Mouse (Mus musculus) midbrain, embryonic 11.5 days (tissue): Measurements from ENCODE around the gene Cbwd1. TPM values are rescaled to one million over a fixed set of nuclear protein-coding genes. Genes with fewer than 3 reads are reported as not detected.

Experiments used
- ATAC-seq: fragments of 200-750 bp; cut with Nextera tagmentation; 2 replicates; pipeline ENCODE4 v1.8.0; 2017; ENCODE audit warnings: moderate TSS enrichment, moderate library complexity; ENCODE audit not compliant: low FRiP score
- DNase-seq: peaks from one replicate; pipeline ENCODE4 v3.0.0; 2015; ENCODE audit warnings: low spot score; ENCODE audit errors: missing footprints
- H3K27ac ChIP-seq: fragments of 300-500 bp; sonication (generic); 2 replicates; pipeline ENCODE4 v1.5.1; 2014; ENCODE audit warnings: low read depth, low read length
- H3K27me3 ChIP-seq: fragments of 300-500 bp; sonication (generic); 2 replicates; pipeline ENCODE4 v1.6.1; 2014; ENCODE audit warnings: mild to moderate bottlenecking, low read length, moderate library complexity, mixed read lengths; ENCODE audit not compliant: control insufficient read depth, insufficient read depth
- H3K36me3 ChIP-seq: fragments of 300-500 bp; sonication (generic); 2 replicates; pipeline ENCODE4 v1.6.1; 2014; ENCODE audit warnings: mild to moderate bottlenecking, low read length, moderate library complexity, mixed read lengths; ENCODE audit not compliant: control insufficient read depth, insufficient read depth
- H3K4me1 ChIP-seq: fragments of 300-500 bp; sonication (generic); 2 replicates; pipeline ENCODE4 v1.6.1; 2014; ENCODE audit warnings: low read length; ENCODE audit not compliant: control insufficient read depth, insufficient read depth
- H3K4me2 ChIP-seq: fragments of 300-500 bp; sonication (generic); 2 replicates; pipeline ENCODE4 v1.6.1; 2014; ENCODE audit warnings: mild to moderate bottlenecking, moderate library complexity
- H3K4me3 ChIP-seq: fragments of 300-500 bp; sonication (generic); 2 replicates; pipeline ENCODE4 v1.5.1; 2014; ENCODE audit warnings: low read depth, low read length
- H3K9ac ChIP-seq: fragments of 300-500 bp; sonication (generic); 2 replicates; pipeline ENCODE4 v1.6.1; 2014; ENCODE audit warnings: low read length
- H3K9me3 ChIP-seq: fragments of 300-500 bp; sonication (generic); 2 replicates; pipeline ENCODE4 v1.6.1; 2016; ENCODE audit warnings: low read length; ENCODE audit not compliant: control insufficient read depth
- WGBS: fragments of 180-500 bp; shearing (Covaris S2); extraction: QIAGEN DNeasy Blood & Tissue Kit; methylation state at CpG from one replicate; pipeline ENCODE4 v1.1.7; 2014; 5-methylcytosine and 5-hydroxymethylcytosine counted together
- polyA plus RNA-seq: library from polyadenylated mRNA; unstranded; fragments of >200 nt; fragmentation: Nextera tagmentation; extraction: Ambion mirVana; gene quantifications from 2 replicates; pipeline ENCODE4 v1.2.1, GENCODE M21; 2014

Cbwd1 gene
- 22.9 and 25.3 TPM in 2 replicates for polyA plus RNA-seq

DNA sequence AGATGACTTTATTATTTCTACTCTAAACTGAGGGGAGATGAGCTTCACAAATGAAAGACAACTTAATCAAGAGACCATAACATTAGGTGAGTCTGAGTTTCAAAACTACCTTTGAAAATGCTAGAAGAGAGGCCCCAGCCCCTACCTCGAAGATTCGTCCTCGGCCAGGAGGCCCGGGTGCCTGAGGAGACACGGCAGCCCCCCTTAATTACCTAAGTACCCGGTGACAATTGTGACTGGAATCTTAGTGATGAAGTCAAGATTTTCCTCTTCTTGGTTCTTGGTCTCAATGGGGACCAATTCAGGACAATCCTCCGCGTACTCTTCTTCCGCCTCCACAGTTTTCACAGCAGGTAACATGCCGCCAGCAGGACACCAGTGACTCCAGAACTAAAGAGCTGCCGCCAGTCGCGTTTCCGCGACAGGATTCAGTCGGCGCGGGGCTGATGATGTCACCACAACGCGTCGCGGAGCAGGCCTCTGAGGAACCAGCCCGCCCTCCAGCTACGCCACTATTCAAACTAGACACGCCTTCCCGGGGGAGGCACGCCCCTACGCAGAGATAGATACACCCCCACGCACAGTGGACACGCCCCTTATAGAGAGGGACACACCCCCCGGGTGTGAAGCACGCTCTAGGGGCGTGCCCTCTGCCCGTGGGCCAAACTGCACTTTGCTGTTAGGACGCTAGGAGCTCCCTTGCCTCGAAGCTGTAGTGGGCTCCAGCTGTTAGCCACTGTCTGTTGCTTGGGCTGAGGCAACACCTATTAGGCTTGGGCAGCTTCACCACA, at the start of gene Cbwd1:
Gene Cbwd1 (minus strand): TSS at position 439 of the 791 bp plus-strand sequence.
- H3K9ac ChIP-seq: peak within 1 kb of the TSS; percentile 72
- no peaks in the 10 kb centered on the region for H3K27me3 ChIP-seq
- no peak within 1 kb of the TSS for H3K27ac ChIP-seq
- WGBS: under 1% methylated on average over 36 of the region's 36 CpGs
- peaks cover 6% of the 10 kb centered on the region for H3K4me1 ChIP-seq
- H3K36me3 ChIP-seq: 0 out of 2 replicates have a peak, but pooled peaks cover under 1% of the 10 kb centered on the region
- H3K4me3 ChIP-seq: peak within 1 kb of the TSS; percentile 77
- ATAC-seq (peak; percentile 100), DNase-seq (peak; percentile 100)
- peak within 1 kb of the TSS; percentile 63 for H3K4me2 ChIP-seq
- H3K9me3 ChIP-seq: no peaks in the 10 kb centered on the region

DNA sequence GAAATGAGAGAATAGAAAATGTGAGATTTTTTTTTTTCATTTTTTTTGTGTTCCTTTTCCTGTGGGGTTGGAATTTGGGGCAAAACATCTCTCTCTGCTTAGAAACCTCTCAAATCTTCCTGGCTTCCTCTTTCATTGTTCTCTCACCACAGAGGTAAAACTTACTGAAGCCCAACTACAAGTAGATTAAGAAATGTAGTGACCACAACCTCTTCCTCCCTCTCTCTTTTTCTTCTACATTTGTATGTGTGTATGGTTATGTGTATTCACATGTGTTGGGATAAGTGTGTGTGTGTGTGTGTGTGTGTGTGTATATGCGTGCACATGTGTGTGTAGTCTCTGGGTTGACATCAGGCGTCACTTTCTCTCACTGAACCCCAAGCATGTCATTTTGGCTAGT, 47.1 kb upstream of the Cbwd1 start:
- Histone ChIP-seq H3K36me3 (no peaks in the 10 kb centered on the region), H3K27ac (no peak overlapping the region), H3K4me3 (no peak overlapping the region), H3K27me3 (no peaks in the 10 kb centered on the region), H3K9ac (no peak overlapping the region), H3K4me2 (no peak overlapping the region), H3K9me3 (no peaks in the 10 kb centered on the region), H3K4me1 (no peaks in the 10 kb centered on the region)
- WGBS: 89% methylated on average over 2 of the region's 2 CpGs
- no peak for ATAC-seq
- DNase-seq: no peak

DNA sequence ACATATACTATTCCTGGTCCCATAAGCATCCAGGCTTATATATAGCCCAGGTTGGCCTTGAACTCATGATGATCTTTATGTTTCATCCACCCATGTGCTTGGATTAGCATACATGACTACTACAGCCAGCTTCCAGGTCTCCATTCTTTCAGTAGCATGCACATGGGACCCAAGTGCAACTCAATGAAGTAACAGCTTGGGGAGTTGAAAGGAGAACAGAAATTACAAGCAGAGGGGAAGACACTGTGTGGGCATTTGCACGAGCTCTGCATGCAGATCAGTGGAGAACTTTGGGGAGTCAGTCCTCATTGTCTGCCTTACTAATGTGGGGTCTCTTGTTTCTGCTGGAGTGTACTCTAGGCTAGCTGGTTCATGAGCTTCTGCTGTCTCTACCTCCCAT, 45.3 kb upstream of the Cbwd1 start:
- Histone ChIP-seq H3K27me3 (peaks cover under 1% of the 10 kb centered on the region), H3K9ac (no peak overlapping the region), H3K9me3 (no peaks in the 10 kb centered on the region), H3K4me2 (no peak overlapping the region), H3K27ac (no peak overlapping the region), H3K4me3 (no peak overlapping the region), H3K4me1 (no peaks in the 10 kb centered on the region), H3K36me3 (no peaks in the 10 kb centered on the region)
- DNase-seq: no peak
- whole genome bisulfite sequencing: 79% methylated on average over 1 of the region's 1 CpGs
- ATAC-seq: no peak

DNA sequence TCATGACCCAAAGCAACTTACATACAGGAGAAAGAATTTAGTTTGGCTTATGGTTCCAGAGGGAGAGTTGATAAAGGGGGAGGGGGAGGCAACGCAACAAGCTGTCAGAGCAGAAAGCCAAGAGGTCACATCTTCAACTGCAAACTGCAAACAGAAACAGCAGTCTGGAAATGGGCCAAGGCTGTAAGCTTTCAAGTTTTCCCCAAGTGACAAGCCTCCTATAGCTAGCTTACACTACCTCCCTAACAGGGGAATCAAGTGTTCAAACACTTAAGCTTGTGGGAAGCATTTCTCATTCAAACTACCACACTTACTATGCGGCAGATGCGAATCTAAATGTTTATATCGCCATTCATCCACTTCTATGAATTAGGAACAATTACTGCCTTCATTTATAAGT, 42.4 kb upstream of the Cbwd1 start:
- 75% methylated on average over 4 of the region's 4 CpGs for WGBS

DNA sequence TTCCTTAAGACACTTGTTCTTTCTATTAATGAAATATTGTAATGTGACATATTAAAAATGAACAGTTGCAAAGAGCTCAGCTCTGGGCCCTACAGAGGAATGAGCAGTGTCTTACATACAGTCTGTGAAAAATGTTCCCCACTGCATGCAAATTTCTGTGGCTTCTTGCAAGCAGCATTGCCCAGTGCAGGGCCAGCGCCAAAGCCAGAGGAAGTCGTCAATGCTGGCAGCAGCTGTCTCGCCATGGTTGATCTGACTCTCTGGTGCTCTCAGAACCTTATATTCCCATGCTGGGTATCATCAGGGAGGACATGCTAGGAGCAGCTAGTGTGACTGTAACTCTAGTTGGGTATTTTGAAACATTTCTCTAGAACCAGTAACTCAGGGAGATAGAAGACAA, 41.4 kb upstream of the Cbwd1 start:
- no peaks in the 10 kb centered on the region for H3K9me3 ChIP-seq
- no peak overlapping the region for H3K4me3 ChIP-seq
- WGBS: 81% methylated on average over 3 of the region's 3 CpGs
- ATAC-seq: no peak
- no peak for DNase-seq
- H3K4me2 ChIP-seq: no peak overlapping the region
- H3K9ac ChIP-seq: no peak overlapping the region
- no peak overlapping the region for H3K27ac ChIP-seq
- no peaks in the 10 kb centered on the region for H3K36me3 ChIP-seq
- peaks cover 36% of the 10 kb centered on the region for H3K27me3 ChIP-seq
- H3K4me1 ChIP-seq: no peaks in the 10 kb centered on the region

More for the DNA sequence above, 42.4 kb upstream of the Cbwd1 start:
- DNase-seq (no peak), ATAC-seq (no peak)
- no peak overlapping the region for H3K9ac ChIP-seq
- no peak overlapping the region for H3K27ac ChIP-seq
- H3K9me3 ChIP-seq: no peaks in the 10 kb centered on the region
- H3K36me3 ChIP-seq: no peaks in the 10 kb centered on the region
- peaks cover 28% of the 10 kb centered on the region for H3K27me3 ChIP-seq
- no peak overlapping the region for H3K4me2 ChIP-seq
- H3K4me1 ChIP-seq: no peaks in the 10 kb centered on the region
- no peak overlapping the region for H3K4me3 ChIP-seq

DNA sequence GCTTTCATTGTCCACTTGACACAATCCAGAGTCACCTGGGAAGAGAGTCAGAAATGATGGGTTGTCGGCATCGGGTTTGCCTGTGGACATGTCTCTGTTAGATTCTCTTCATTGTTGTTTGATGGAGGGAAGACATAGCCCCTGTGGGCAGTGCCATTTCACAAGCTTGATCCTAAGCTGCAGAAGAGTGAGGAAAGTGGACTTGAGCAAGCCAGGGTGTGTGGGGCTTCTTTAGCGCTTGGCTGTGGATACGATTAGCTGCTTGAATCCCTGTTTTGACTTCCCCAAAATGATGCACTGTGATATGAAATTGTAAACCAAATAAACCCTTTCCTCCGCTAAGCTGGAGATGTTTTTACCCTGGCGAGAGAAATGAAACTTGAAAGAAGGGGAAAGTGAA, 40.6 kb upstream of the Cbwd1 start:
- Histone ChIP-seq H3K9ac (no peak overlapping the region), H3K27ac (no peak overlapping the region), H3K4me3 (no peak overlapping the region), H3K4me2 (no peak overlapping the region), H3K4me1 (no peaks in the 10 kb centered on the region), H3K9me3 (no peaks in the 10 kb centered on the region), H3K27me3 (peaks cover 36% of the 10 kb centered on the region), H3K36me3 (no peaks in the 10 kb centered on the region)
- DNase-seq (no peak), ATAC-seq (no peak)
- WGBS: 91% methylated on average over 6 of the region's 6 CpGs

DNA sequence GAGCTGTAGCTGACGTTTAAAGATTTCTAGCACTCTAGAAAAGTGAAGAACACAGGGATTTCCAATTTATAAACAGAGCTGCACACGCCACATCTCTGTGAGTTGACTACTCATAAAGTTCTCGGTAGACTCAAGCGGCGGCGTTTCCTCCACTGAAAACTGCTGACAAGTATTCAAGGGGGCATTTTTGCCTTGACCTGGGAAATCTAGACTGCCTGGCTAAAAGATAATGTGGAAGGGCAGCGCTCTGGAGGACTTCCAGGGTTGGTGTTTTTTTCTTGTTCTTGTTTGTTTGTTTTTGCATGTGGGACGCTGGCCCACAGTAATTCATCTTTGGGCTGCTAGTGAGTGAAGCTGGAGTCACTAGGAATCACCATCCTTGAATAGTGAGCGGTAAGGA, 38.7 kb upstream of the Cbwd1 start:
- Histone ChIP-seq H3K36me3 (no peaks in the 10 kb centered on the region), H3K27me3 (peaks cover 40% of the 10 kb centered on the region), H3K4me3 (peak overlapping the region; percentile 67; the same call in 1 of the 2 replicates), H3K27ac (no peak overlapping the region), H3K9ac (no peak overlapping the region), H3K4me2 (peak overlapping the region; percentile 97), H3K9me3 (no peaks in the 10 kb centered on the region), H3K4me1 (no peaks in the 10 kb centered on the region)
- 39% methylated on average over 9 of the region's 9 CpGs for WGBS
- DNase-seq (no peak), ATAC-seq (no peak)

DNA sequence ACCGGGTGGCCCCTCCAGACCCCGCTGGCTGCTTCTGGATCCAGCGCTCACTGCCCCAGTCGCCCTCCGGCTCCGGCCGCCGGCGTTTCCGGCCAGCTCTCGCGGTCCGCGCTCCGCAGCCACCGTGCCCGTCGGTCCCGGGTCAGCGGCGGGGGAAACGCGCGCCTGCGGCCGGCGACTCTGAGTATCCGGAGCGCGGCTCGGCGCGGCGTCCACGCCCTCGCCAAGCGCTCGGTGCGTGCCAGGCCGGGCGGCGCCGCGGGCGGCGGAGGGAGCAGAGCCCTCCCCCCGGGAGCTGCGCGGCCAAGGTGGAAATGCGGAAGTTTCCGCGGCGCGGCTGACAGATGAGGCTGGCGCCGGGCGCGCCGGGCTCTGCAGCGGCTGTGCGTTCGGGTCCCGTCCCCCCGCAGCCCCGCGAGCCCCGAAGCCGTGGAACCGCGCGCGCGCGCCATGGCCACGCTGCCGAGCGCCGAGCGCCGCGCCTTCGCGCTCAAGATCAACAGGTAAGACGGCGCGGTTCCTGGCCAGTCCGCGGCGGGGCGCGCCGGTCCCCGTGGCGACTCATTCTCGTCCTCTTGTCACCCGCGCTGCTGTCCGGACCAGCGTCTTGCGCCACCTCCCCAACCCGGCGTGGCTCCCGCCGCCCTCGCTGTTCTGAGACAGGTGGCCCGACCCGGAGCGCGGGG, 37.9 kb upstream of the Cbwd1 start, which contains the start of gene Dock8:
Gene Dock8 (plus strand): TSS at position 334 of the 686 bp plus-strand sequence.
- Histone ChIP-seq H3K4me2 (peak within 1 kb of the TSS; percentile 97), H3K27ac (no peak within 1 kb of the TSS), H3K4me1 (no peaks in the 10 kb centered on the region), H3K9me3 (no peaks in the 10 kb centered on the region), H3K4me3 (peak within 1 kb of the TSS; percentile 67), H3K36me3 (no peaks in the 10 kb centered on the region), H3K9ac (peak within 1 kb of the TSS; percentile 39; the same call in 1 of the 2 replicates), H3K27me3 (peaks cover 40% of the 10 kb centered on the region)
- ATAC-seq: peak; percentile 59
- under 1% methylated on average over 106 of the region's 109 CpGs for WGBS
- peak; percentile 92 for DNase-seq

DNA sequence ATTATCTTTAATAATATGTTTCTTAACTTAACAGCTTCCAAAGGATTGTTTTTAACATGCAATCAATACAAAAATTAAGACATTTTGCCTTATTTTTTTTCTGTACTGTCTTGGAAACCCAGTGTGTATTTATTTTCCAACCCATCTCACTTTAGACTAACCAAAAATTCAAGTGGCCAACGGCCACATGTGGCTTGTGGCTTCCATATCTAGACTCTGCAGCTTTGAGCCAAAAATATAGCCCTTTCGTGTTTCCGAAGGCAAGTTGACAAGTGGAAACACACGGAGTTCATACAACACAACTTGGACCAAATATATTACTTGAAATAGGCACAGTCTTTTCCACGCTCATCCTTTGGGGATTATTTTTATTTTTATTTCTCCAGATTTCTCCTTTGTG, 37.2 kb upstream of the Cbwd1 start:
- no peak for ATAC-seq
- H3K27ac ChIP-seq: no peak overlapping the region
- DNase-seq: no peak
- no peak overlapping the region for H3K4me3 ChIP-seq
- H3K36me3 ChIP-seq: no peaks in the 10 kb centered on the region
- no peak overlapping the region for H3K9ac ChIP-seq
- no peak overlapping the region for H3K4me2 ChIP-seq
- WGBS: 74% methylated on average over 5 of the region's 5 CpGs
- H3K4me1 ChIP-seq: no peaks in the 10 kb centered on the region
- H3K27me3 ChIP-seq: peaks cover 40% of the 10 kb centered on the region
- H3K9me3 ChIP-seq: no peaks in the 10 kb centered on the region
